Mouse (Mus musculus): ENCODE results near the gene Tspear.

DNA sequence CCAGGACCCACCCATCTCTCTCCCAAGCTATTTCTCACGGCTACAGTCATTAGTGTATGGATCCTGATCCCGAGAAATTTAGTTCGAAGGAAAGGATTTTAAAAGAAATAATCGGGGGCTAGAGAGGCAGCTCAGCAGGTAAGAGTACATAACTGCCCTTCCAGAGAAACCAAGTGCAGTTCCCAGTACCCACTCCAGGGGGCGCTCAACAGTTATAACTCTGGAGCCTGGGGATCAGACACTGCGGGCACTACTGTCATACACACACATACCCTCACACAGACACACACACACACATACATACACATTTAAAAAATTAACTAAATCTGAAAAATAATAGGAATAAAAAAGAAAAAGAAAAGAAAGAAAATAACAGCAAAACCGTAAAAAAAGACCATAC, 239.8 kb downstream of the Tspear start:
- TF ChIP-seq CTCF (IDR thresholded peaks at IDR 0.05; ENCODE audit: control insufficient read depth, insufficient read depth, insufficient replicate concordance, low read depth, low read length) = peak; percentile 70; the same call in 1 of the 2 replicates
- TF ChIP-seq POLR2A (IDR thresholded peaks at IDR 0.05; ENCODE audit: control insufficient read depth, low read depth, low read length) = no peak

Measured in testis, adult 2 months (tissue).